Mouse (Mus musculus): ENCODE data around the gene Fabp7.

The Fabp7 gene

DNA sequence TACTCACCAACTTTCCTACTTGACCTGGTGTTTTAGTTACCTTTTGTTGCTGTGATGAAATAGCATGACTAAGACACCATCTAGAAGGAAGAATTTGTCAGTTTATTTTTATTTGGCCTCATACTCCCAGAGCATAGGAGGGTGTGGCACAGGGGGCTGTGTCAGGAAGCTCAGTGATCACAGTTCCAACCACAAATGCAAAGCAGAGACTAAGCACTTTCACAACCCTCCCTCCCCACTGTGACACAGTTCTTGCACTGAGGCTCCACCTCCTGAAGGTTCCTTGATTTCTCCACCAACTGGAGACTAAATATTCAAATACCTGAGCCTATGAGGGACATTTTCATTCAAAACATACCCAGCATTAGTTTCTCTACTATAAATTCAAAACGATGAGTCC lies 14.8 kb downstream of the Fabp7 start:
- DNase-seq (ENCODE audit: low spot score in 2 of 2): no peak

DNA sequence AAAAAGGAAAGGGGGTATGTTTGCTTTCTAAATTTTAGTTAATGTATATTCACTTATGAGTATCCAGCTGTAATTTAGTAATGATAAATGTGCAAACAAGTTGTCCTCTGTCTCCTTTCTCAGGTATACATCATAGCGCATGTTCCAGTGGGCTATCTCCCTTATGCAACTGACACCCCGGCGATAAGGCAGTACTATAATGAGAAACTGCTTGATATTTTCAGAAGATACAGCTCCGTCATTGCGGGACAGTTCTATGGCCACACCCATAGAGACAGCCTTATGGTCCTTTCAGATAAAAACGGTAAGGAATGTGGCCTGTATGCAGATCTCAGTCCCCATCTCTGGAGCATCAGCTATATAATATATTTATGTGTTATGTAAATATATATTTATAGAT lies 23.1 kb downstream of the Fabp7 start:
- no peak for DNase-seq (ENCODE audit: low spot score in 2 of 2)

DNA sequence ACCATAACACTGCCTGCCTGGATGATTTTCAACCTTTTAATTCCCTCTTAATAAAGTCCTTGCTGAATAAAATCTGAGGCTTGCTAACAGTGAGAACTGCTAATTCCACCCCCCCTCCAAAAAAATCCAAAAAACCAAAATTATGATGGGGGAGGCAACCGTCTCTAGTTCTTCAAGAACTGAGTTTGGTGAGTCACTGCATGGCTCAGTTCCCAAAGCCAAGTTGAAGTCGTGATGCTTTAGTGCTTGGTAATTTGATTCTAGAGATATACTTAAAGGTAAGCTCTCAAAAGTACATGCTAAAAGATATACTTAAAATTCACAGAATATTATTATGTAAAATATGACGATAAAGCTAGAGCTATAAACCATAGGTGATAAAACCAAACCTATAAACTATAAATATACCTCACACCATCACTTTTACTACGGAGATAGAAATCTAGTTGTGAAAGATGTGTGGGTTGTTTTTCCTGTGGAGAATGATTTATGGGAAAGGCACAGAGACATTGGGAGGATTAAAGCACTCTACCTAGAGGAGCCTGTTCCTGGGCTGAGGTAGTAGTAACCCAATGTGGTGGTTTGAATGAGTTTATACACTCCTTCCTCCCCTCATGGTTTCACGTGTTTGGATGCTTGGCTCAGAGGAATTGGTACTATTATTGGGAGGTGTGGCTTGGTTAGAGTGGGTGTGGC lies 27.6 kb downstream of the Fabp7 start:
- no peak for DNase-seq (ENCODE audit: low spot score in 2 of 2)

DNA sequence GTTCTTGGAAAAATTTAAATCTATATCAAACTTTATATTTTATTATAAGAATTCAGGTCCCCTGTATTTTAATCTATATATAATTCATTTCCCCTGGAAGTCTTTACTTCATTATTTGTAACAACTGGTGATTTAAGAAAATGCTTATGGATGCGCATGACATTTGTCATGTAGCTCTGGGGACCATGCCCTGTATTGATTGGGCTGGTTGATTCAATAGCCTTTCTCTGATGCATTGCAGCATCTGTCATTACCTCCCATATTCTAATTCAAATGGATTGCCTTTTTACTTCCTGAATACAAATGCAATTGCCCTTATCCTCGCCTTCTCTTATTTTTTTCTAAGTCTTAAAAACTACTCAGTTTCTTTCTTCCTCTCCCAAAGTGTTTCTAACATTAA lies 29.6 kb downstream of the Fabp7 start:
- no peak for DNase-seq (ENCODE audit: low spot score in 2 of 2)

DNA sequence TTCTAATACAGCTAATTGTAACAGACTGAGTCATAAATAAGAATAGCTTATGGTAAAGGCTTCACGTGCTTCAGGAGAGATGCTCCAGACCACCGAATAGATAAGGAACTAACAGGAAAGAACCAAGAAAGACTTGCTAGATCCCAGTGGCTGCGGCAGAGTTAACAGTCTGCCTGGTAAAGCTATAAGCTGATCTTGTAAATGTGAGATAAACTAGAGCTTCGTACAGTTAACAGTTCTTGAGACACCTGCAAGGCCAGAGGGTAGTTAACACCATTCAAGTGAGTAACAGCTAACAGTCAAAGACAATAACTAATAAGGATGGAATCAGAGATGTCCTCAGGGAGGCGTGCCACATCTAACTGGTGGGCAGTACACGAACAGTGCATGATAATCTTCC lies 31.2 kb downstream of the Fabp7 start:
- DNase-seq (ENCODE audit: low spot score in 2 of 2): no peak

DNA sequence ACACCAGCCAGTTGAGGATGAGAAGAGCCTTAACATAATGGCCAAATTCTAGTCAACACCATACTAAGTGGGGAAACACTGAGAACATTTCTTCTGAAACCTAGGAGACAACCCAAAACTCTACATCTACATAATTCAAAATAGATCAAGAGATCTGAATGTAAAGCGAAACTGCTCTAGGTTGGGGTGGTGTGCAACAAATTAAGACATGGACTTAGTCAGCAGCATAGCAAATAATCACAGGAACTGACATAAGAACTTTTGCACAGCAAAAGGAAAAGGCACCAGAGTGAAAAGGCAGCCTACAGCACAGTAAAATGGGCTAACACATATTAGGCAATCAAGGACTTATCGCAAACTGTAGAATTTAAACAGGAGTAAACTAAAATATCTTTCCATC lies 34.5 kb downstream of the Fabp7 start:
- no peak for DNase-seq (ENCODE audit: low spot score in 2 of 2)

DNA sequence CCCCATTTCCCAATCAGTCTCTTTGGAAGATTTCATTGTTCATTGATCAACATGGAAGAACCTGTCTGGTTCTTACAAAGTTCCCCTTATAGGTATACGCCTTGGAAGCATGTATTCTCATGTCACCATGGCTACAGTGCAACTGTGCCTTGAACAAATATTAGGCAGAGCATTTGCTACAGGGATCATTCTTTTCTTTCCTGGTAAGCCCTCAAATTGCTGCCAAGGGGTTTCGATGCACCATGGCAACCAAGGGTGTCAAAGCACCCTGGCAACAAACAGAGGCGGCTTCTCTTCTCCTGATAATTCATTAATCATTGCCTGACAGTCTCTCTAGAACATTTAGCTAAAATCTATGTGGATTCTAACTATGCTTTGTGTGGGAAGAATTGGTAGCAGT lies 37.8 kb downstream of the Fabp7 start:
- no peak for DNase-seq (ENCODE audit: low spot score in 2 of 2)

DNA sequence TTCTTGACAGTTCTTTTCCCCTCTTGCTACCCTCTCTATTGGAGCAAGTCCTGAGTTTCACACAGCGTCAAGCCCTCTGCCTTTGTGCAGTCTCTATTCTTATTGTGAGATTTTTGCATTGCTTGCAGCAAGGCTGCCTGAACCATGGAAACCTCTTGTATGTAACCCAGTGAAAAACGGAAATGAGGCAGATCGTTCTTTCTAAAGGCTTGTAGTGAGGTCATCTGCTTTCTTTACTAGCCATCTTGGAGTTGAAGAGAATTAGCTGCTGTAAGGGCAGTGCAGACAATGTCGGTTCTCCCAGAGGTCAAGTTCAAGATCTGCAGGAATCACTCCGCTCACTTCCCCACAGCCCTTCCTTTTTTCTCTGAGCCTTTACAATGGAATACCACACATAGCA lies 44.0 kb downstream of the Fabp7 start:
- no peak for DNase-seq (ENCODE audit: low spot score in 2 of 2)

DNA sequence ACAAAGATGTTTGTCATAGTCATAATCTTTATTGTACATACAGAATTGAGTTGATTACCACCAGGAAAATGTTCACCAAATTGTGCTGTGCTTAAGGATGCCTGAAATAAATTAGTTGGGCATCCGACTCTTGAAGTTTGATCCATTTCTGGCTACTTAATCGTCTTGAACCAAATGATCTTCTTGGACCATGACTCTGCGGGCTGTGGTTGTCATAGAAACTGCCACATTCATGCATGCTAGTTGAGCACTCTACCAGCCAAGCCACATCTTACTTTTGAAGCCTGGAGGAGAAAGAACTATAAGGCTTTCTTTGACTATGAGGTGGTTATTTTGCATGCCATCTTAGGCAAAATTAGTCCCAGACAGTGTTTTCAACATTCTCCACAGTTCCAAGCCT lies 44.9 kb downstream of the Fabp7 start:
- DNase-seq (ENCODE audit: low spot score in 2 of 2): no peak

DNA sequence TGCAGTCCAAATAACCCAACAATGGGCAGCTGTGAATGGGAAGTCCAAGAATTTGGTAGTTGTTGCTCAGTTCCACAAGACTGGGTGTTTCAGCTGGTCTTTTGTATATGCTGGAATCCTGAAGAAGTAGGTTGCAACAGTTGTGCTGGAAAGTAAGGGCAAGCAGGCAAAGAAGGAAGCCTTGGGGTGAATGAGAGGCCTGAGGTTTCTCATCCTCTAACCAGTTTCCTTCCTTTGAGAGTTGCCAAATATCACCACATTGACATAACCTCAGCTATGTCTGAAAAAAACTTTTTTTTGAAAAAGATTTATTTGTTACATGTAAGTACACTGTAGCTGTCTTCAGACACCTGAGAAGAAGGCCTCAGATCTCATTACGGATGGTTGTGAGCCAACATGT lies 50.4 kb downstream of the Fabp7 start:
- no peak for DNase-seq (ENCODE audit: low spot score in 2 of 2)

DNA sequence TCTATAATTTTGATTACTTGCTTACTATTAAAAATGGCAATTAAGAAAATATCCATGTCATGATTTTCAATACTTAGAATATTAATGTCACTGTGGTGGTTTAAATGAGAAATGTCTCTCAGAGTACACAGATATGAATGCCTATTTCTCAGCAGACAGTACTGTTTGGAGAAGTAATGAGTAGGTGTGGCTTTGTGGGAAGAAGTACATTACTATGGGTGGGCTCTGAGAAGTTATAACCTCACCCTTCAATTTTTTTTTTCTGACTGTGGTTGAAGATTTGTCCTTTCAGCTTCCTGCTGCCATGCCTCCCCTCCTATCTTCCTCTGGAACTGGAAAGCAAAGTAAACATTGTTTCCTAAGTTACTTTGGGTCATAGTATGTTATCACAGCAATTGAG lies 51.3 kb downstream of the Fabp7 start:
- no peak for DNase-seq (ENCODE audit: low spot score in 2 of 2)

All from urinary bladder, postnatal 36 days (tissue).